In the genomic region with DNA sequence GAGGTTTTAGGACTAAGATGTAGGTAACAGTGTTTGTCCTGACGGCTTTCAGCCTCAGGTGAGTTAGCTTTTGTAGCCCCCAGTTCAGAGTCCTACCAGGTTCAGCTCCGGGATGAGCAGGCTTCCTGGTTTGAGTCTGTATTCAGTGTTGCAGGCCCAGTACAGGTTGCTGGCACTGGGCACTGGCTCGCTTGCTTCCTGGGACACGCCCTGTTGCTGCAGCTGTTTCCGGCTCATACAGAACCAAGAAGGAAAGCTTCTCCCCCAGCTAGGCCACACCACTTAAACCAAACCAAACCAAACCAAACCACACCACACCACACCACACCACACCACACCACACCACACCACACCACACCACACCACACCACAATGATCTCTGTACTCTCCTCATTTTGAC, we compare ENCODE assay signal across 21 mouse cellular contexts.
DNase-seq lines count a peak whose midpoint lies in the region; ATAC-seq and TF ChIP-seq lines count a peak whose summit lies in the region.
"Had no signal": no experiment of that assay in that cellular context is flagged by ENCODE, and none has a peak within 500 bp of the region (broad histone marks: within the 10 kb centered on the region; RNA-seq: fewer than 3 reads in every experiment).

No protein-coding gene starts in this region.

- peaks cover 0 to 31% of the 10 kb centered on the region in 2 experiments; a peak in 3 of 4 replicates for H3K4me1 ChIP-seq in MEL (ENCODE audit: control insufficient read depth in 1 of 2, insufficient read depth in 2 of 2, low read length in 2 of 2)
- peaks cover 14% of the 10 kb centered on the region for H3K4me1 ChIP-seq in liver, embryonic 15.5 days (replicated peaks)
- H3K4me1 ChIP-seq: heart, embryonic 13.5 days; hindbrain, embryonic 12.5 days; limb, embryonic 10.5 days had no signal

- H3K4me2 ChIP-seq in liver, embryonic 15.5 days: peak overlapping the region; percentile 50
- H3K4me2 ChIP-seq: heart, embryonic 13.5 days; hindbrain, embryonic 12.5 days had no signal

- no peaks in the 10 kb centered on the region for H3K9me3 ChIP-seq in MEL (replicated peaks; ENCODE audit: insufficient read depth, low read length)
- H3K9me3 ChIP-seq in liver, embryonic 15.5 days (replicated peaks): no peaks in the 10 kb centered on the region
- H3K9me3 ChIP-seq: heart, embryonic 13.5 days; hindbrain, embryonic 12.5 days; limb, embryonic 10.5 days had no signal

- peaks cover 0 to 19% of the 10 kb centered on the region in 2 experiments; a peak in 2 of 4 replicates for H3K36me3 ChIP-seq in MEL (ENCODE audit: control insufficient read depth in 1 of 2, insufficient read depth in 2 of 2, low read length in 2 of 2)
- no peaks in the 10 kb centered on the region for H3K36me3 ChIP-seq in liver, embryonic 15.5 days (replicated peaks)
- H3K36me3 ChIP-seq: heart, embryonic 13.5 days; hindbrain, embryonic 12.5 days; limb, embryonic 10.5 days had no signal

- no peaks in the 10 kb centered on the region for H3K79me2 ChIP-seq in MEL (ENCODE audit: control insufficient read depth, insufficient read depth, low read length, poor library complexity)

- peak overlapping the region; percentile 92 for H3K27ac ChIP-seq in MEL (ENCODE audit: control insufficient read depth, low read depth, low read length)
- H3K27ac ChIP-seq in liver, embryonic 15.5 days (replicated peaks): peak overlapping the region; percentile 62; the same call in 1 of the 2 replicates
- H3K27ac ChIP-seq: heart, adult 2 months; heart, embryonic 13.5 days; hindbrain, embryonic 12.5 days; limb, embryonic 10.5 days had no signal

- TF ChIP-seq EP300 in MEL (IDR thresholded peaks at IDR 0.05; ENCODE audit: low read depth in 1 of 2, low read length in 2 of 2): no peak

- TF ChIP-seq POLR2A in MEL (IDR thresholded peaks at IDR 0.05; ENCODE audit: control insufficient read depth in 1 of 2, insufficient read depth in 1 of 2, low read depth in 1 of 2, low read length in 2 of 2, poor library complexity in 1 of 2): peak; percentile 32 to 40; a peak in 1 of 4 replicates

- TF ChIP-seq RAD21 in MEL (IDR thresholded peaks at IDR 0.05; ENCODE audit: low read depth, low read length): no peak

- peak overlapping the region; percentile 16 to 46; a peak in 3 of 4 replicates for H3K4me3 ChIP-seq in MEL (ENCODE audit: control insufficient read depth in 1 of 2, insufficient read depth in 1 of 2, low read depth in 2 of 2, low read length in 2 of 2)
- H3K4me3 ChIP-seq in liver, embryonic 15.5 days (replicated peaks): no peak overlapping the region
- H3K4me3 ChIP-seq: heart, adult 2 months; heart, embryonic 13.5 days; hindbrain, embryonic 12.5 days; limb, embryonic 10.5 days had no signal

- 43% methylated on average over 5 of the region's 5 CpGs for WGBS in liver, embryonic 15.5 days (ENCODE audit: insufficient replicate concordance)

- peak; percentile 2 for DNase-seq in kidney, postnatal 14 days
- DNase-seq in kidney, postnatal 4 days: no peak
- DNase-seq in MEL (ENCODE audit: low read depth, low spot score): peak; percentile 76
- DNase-seq in gastrocnemius, adult 8-10 months (ENCODE audit: low spot score in 2 of 2): no peak
- DNase-seq in spleen, postnatal 36 days (ENCODE audit: low spot score in 2 of 2): no peak
- DNase-seq: adrenal gland, postnatal 36 days; gastrocnemius, postnatal 25 days; heart, adult 2 months; heart, postnatal 14 days; kidney, postnatal 36 days; lung, postnatal 10 days; thymus, postnatal 4 days had no signal

- no peak for TF ChIP-seq CTCF in MEL (IDR thresholded peaks at IDR 0.05 in 2 of 3, conservative IDR thresholded peaks at IDR 0.05 in 1 of 3; ENCODE audit: control insufficient read depth in 1 of 3, insufficient read depth in 1 of 3, low read depth in 2 of 3, low read length in 3 of 3, poor library complexity in 1 of 3, severe bottlenecking in 1 of 3)

- peak; percentile 71 for ATAC-seq in erythroid progenitor cell, adult 5-6 weeks (replicated peaks; ENCODE audit: low FRiP score, poor library complexity, severe bottlenecking)
- peak; percentile 78 for ATAC-seq in liver, embryonic 15.5 days (ENCODE audit: insufficient read depth)
- ATAC-seq in megakaryocyte-erythroid progenitor cell, adult 5-6 weeks (replicated peaks; ENCODE audit: low FRiP score, low TSS enrichment, poor library complexity, severe bottlenecking): no peak
- ATAC-seq: forebrain, embryonic 14.5 days; intestine, postnatal 0 days; midbrain, embryonic 16.5 days had no signal

- no peaks in the 10 kb centered on the region for H3K27me3 ChIP-seq in MEL (ENCODE audit: control insufficient read depth in 1 of 2, insufficient read depth in 2 of 2, low read length in 2 of 2)
- no peaks in the 10 kb centered on the region for H3K27me3 ChIP-seq in liver, embryonic 15.5 days
- H3K27me3 ChIP-seq: heart, embryonic 13.5 days; hindbrain, embryonic 12.5 days had no signal

- H3K9ac ChIP-seq in MEL (ENCODE audit: control insufficient read depth, low read depth, low read length, poor library complexity, severe bottlenecking): peak overlapping the region; percentile 65
- no peak overlapping the region for H3K9ac ChIP-seq in liver, embryonic 15.5 days
- H3K9ac ChIP-seq: heart, embryonic 13.5 days; hindbrain, embryonic 12.5 days had no signal

TF ChIP-seq in MEL, 35 proteins besides CTCF, POLR2A, EP300 and RAD21:
- TF ChIP-seq MXI1 (IDR thresholded peaks at IDR 0.05; ENCODE audit: low read depth, low read length): 0 out of 2 replicates have a peak, but pooled peaks have one; percentile 21
- no peak for TF ChIP-seq MAX (IDR thresholded peaks at IDR 0.05; ENCODE audit: low read length)
- no peak for TF ChIP-seq NRF1 (IDR thresholded peaks at IDR 0.05; ENCODE audit: insufficient read depth, low read depth, low read length, poor library complexity, severe bottlenecking)
- TF ChIP-seq ETS1 (IDR thresholded peaks at IDR 0.05; ENCODE audit: low read depth, low read length): no peak
- 0 out of 2 replicates have a peak, but pooled peaks have one; percentile 33 for TF ChIP-seq MAFK (IDR thresholded peaks at IDR 0.05; ENCODE audit: borderline replicate concordance, low read depth, low read length)
- TF ChIP-seq MYB (IDR thresholded peaks at IDR 0.05; ENCODE audit: low read depth, low read length): no peak
- no peak for TF ChIP-seq JUND (IDR thresholded peaks at IDR 0.05; ENCODE audit: low read depth, low read length)
- TF ChIP-seq MAZ (IDR thresholded peaks at IDR 0.05; ENCODE audit: low read depth, low read length): no peak
- 0 out of 2 replicates have a peak, but pooled peaks have one; percentile 59 for TF ChIP-seq ELF1 (IDR thresholded peaks at IDR 0.05; ENCODE audit: low read depth, low read length)
- TF ChIP-seq CHD1 (IDR thresholded peaks at IDR 0.05; ENCODE audit: low read depth, low read length): 0 out of 2 replicates have a peak, but pooled peaks have one; percentile 41
- no peak for TF ChIP-seq KAT2A (conservative IDR thresholded peaks at IDR 0.05; ENCODE audit: low read depth, low read length)
- no peak for TF ChIP-seq ZKSCAN1 (IDR thresholded peaks at IDR 0.05; ENCODE audit: low read depth, low read length)
- TF ChIP-seq MYC (IDR thresholded peaks at IDR 0.05; ENCODE audit: low read depth, low read length): no peak
- no peak for TF ChIP-seq UBTF (IDR thresholded peaks at IDR 0.05; ENCODE audit: borderline replicate concordance, insufficient read depth, low read depth, low read length)
- TF ChIP-seq USF1 (IDR thresholded peaks at IDR 0.05; ENCODE audit: low read depth, low read length): no peak
- no peak; the same call in 1 of the 2 replicates for TF ChIP-seq ZNF384 (IDR thresholded peaks at IDR 0.05; ENCODE audit: low read depth, low read length)
- no peak for TF ChIP-seq TAL1 (IDR thresholded peaks at IDR 0.05; ENCODE audit: low read length)
- TF ChIP-seq ZC3H11A (IDR thresholded peaks at IDR 0.05; ENCODE audit: low read depth, low read length): no peak
- no peak for TF ChIP-seq TBP (IDR thresholded peaks at IDR 0.05; ENCODE audit: low read depth, low read length)
- no peak for TF ChIP-seq E2F4 (IDR thresholded peaks at IDR 0.05; ENCODE audit: borderline replicate concordance, low read depth, low read length)
- no peak for TF ChIP-seq GABPA (IDR thresholded peaks at IDR 0.05; ENCODE audit: low read depth, low read length)
- no peak for TF ChIP-seq POLR2AphosphoS5 (IDR thresholded peaks at IDR 0.05; ENCODE audit: borderline replicate concordance, low read depth, low read length)
- no peak for TF ChIP-seq CHD2 (IDR thresholded peaks at IDR 0.05; ENCODE audit: low read length)
- no peak for TF ChIP-seq GATA1 (IDR thresholded peaks at IDR 0.05; ENCODE audit: low read depth, low read length)
- 0 out of 2 replicates have a peak, but pooled peaks have one; percentile 20 for TF ChIP-seq HCFC1 (IDR thresholded peaks at IDR 0.05; ENCODE audit: low read depth, low read length)
- TF ChIP-seq TCF12 (IDR thresholded peaks at IDR 0.05; ENCODE audit: low read depth, low read length): no peak
- TF ChIP-seq RCOR1 (IDR thresholded peaks at IDR 0.05; ENCODE audit: low read depth, low read length): no peak
- TF ChIP-seq NELFE (IDR thresholded peaks at IDR 0.05; ENCODE audit: low read depth, low read length): peak; percentile 40
- no peak for TF ChIP-seq SMC3 (IDR thresholded peaks at IDR 0.05; ENCODE audit: low read depth, low read length)
- TF ChIP-seq SIN3A (IDR thresholded peaks at IDR 0.05; ENCODE audit: low read length): peak; percentile 41; the same call in 1 of the 2 replicates
- TF ChIP-seq POLR2AphosphoS2 (IDR thresholded peaks at IDR 0.05; ENCODE audit: low read length): no peak
- TF ChIP-seq BHLHE40 (IDR thresholded peaks at IDR 0.05; ENCODE audit: borderline replicate concordance, low read depth, low read length): no peak
- no peak for TF ChIP-seq MEF2A (IDR thresholded peaks at IDR 0.05; ENCODE audit: extremely low read depth, insufficient replicate concordance, low read depth, low read length, poor library complexity, severe bottlenecking)
- TF ChIP-seq ZMIZ1 (IDR thresholded peaks at IDR 0.05; ENCODE audit: low read depth, low read length): no peak
- TF ChIP-seq USF2 (IDR thresholded peaks at IDR 0.05; ENCODE audit: borderline replicate concordance in 1 of 2, insufficient read depth in 1 of 2, low read depth in 1 of 2, low read length in 2 of 2): no peak

Comparison
In these comparisons a context has a peak if more than half of its experiments do, and no peak if none do; other contexts are left out.
1. DNase-seq: peak in kidney, postnatal 14 days (single experiment) and MEL (single experiment); none in kidney, postnatal 4 days (0 of 2), gastrocnemius, adult 8-10 months (0 of 2) and spleen, postnatal 36 days (0 of 2).